Mouse (Mus musculus) ovary, postnatal 10 days (tissue): ENCODE results near the gene Stx18.

ENCODE experiments used
- DNase-seq: peaks from one replicate; pipeline ENCODE4 v3.0.0; 2022; ENCODE audit warnings: low spot score

Gene Stx18

DNA sequence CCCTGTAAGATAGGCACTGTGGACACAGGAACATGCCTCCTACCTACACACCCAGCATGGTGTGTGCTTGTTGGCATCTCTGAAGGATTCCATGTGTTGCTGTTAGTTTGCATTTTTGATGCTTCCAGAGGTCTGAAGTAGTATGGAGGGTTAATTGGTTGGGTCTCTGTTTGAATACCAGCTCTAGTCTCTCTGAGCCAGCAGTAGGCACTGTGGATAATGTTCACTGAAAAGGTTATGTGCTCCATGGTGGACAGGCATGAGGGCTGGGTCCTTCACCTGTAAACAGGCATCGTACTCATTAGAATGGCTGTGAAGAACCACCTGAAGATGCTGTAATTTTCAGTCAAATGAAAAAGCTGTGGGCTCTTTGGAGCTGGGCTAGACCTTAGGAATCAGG lies 41.9 kb downstream of the Stx18 start:
- no peak for DNase-seq

DNA sequence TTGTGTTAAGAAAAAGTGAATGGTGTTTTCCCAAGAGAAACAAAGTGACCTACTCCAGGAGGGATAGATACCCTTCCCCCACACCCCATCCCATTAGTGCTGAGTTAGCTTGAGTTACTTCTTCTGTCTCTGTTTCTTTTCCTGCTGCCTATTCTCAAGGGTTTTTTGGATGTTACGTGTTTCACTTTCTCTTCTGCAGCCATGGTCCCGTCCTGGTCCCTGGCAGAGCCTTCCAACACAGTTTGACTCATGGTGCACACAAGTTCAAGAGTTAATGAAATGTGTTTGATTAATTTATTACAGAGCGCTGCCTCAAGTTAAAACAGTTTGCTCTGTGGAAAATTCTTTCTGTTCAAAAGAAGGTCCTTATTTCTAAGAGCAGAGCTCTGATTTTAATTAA lies 44.0 kb downstream of the Stx18 start:
- DNase-seq, result no peak

- no peak for DNase-seq
Observed at GRCm38 (mm10) chr5:38083362-38083761, 44.8 kb downstream of the Stx18 start.

DNA sequence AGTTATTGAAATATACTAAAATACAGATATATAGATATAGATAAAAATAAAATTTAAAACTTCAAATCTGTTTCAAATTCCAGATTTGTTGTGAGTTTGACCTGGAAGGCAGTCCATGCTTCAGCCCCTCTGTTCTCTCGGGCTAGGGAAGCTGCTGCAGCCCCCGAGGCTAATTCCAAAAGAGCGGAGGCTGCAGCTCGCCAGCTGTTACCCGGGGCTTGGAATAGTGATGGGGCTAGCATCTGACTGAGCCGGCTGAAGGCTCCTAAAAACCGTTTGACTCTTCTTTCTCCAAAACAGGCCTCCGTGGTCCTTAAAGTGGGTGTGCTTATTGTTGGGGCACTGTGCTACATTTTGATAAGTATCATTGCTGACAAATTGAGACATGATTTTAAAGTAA lies 46.1 kb downstream of the Stx18 start:
- no peak for DNase-seq

GRCm38 (mm10) chr5:38085561-38086392 lies 47.2 kb downstream of the Stx18 start:
- no peak for DNase-seq

DNA sequence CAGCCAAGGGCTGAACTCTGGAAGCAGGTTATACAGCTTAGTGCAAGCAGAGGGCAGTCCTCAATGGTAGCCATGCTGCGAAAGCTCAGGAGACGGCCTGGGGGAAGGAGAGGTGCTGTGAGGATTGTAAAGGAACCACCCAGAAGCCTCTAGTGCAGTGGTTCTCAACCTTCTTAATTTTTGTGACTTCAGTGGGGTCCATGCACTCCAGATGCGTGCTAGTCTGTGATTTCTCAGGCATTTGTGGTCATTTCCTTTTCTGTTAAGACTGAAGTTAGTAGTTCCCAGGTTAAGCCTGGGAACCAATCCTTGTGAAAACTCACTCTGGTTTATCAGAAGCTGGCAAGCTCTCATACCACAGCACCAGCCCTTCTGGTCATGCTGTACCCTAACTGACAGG lies 51.6 kb downstream of the Stx18 start:
- DNase-seq, result no peak

- no peak for DNase-seq
Observed at GRCm38 (mm10) chr5:38090581-38090980, 52.0 kb downstream of the Stx18 start.

GRCm38 (mm10) chr5:38091046-38091965 lies 52.8 kb downstream of the Stx18 start:
- no peak for DNase-seq

GRCm38 (mm10) chr5:38091966-38092304 lies 53.4 kb downstream of the Stx18 start:
- no peak for DNase-seq

- no peak for DNase-seq
Observed at GRCm38 (mm10) chr5:38094331-38094730, 55.8 kb downstream of the Stx18 start.

GRCm38 (mm10) chr5:38097501-38098093 lies 59.1 kb downstream of the Stx18 start:
- no peak for DNase-seq

- DNase-seq, result no peak
Observed at GRCm38 (mm10) chr5:38099139-38099676, 60.7 kb downstream of the Stx18 start.

DNA sequence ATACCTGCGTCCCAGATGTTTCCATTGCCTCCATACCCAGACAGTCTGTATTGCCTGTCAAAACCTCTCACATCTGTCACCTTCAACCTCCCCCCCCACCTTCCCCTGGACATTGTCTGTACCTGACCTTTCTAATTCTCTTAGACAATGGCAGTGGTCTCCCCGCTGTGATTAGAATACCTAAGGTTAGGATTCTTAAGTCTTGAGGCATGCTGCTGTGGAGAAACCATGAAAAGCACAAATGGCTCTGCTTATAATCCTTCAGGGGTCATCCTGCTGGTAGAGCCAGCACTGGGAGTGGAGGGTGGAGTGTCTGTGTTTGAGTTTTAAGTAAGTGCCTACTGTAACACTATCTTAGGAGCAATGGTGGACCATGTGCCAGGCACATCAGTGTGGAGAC lies 64.4 kb downstream of the Stx18 start:
- no peak for DNase-seq

- DNase-seq, result no peak
Observed at GRCm38 (mm10) chr5:38106080-38106697, 67.6 kb downstream of the Stx18 start.

DNA sequence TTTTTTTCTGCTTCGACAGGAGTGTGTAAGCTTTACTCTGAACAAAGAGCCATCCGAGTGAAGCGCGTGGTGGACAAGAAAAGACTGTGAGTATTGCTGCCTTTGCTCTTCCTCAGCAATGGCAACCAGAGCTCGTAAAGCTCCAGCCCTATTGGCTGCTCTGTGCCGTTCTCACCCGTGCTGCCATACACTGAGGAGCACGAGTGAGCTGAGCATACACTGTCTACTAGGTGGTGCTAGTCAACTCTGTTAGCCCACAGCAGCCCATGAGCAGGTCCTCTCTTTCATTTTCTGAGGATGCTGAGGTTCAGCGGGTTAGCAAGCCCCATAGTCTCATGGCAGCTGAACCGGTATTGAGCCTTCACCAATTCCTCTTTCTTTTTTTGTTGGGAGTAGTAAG lies 68.3 kb downstream of the Stx18 start:
- DNase-seq, result no peak

- no peak for DNase-seq
Observed at GRCm38 (mm10) chr5:38114526-38114925, 76.0 kb downstream of the Stx18 start.

DNA sequence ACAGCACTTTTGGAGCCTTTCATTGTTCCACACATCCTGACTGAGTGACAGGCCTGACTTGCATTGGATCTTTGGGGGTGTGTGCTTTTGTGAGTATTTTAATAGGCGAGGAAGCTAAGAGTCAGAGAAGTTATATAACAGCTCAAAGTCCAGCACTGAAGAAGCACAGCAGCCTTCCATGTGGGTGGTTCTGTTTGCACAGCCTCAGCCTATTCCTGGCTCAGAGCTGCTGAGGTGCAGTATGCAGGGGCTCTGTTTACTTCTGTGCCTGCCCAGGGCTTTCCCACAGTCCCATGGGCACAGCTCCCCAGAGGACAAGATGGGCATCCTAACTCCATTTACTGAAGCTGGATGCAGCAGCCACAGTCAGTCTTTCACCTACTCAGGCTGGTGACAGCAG lies 78.5 kb downstream of the Stx18 start:
- no peak for DNase-seq

DNA sequence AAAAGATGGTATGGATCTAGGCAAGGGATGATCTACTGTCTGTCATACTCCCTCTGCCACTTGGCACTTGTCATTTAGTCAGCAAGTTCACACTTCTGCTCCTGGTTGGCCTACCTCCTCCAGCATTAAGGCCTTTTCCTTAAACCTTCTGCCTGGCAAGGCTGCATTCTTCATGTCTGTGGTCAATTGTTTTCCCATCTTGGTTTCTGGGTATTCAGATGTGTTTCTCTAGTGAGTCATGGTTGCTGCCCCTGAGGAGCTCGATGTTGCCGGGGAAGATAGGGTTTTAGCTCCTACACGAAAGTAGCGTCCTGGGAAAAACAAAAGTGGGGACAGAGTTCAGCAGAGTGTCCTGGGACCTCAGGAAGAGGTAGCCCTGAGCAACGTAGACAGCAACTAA lies 80.7 kb downstream of the Stx18 start:
- no peak for DNase-seq

GRCm38 (mm10) chr5:38121699-38122098 lies 83.2 kb downstream of the Stx18 start:
- no peak for DNase-seq

DNA sequence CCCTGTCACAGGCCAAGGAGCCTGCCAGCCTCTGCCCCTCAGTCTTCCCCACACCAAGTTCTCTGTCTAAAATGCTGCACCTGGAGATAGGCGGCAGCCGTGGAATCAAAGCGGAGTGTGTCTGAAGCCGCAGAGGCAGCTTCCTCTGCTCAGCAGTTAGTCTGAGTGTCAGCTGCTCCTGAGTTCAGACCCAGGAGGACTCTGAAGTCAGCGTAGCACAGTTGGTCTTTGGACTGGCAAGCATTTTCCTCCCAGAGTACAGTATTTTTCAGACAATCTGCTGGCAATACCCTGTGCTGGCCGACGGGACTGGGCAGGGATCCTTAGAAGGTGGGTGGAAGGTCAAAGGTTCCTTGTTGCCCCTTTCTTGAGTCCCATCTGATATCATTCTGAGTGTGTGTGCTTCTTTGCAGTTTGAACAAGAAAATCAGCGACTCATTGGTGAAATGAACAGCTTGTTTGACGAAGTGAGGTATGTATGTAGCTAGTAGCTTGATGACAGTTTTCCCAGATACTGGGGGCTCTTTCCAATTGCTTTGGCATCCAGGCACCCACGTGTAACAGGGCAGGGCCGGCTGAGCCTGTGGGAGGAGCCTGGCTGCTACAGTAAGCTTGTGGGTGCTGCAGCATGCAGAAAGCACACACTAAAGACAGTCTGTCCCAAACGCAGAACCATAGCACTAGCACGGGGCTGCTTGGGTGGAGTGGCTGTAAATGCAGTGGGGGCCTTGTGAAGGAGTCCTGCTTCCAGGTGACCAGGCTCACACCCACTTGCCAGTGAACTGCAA lies 88.2 kb downstream of the Stx18 start:
- no peak for DNase-seq

DNA sequence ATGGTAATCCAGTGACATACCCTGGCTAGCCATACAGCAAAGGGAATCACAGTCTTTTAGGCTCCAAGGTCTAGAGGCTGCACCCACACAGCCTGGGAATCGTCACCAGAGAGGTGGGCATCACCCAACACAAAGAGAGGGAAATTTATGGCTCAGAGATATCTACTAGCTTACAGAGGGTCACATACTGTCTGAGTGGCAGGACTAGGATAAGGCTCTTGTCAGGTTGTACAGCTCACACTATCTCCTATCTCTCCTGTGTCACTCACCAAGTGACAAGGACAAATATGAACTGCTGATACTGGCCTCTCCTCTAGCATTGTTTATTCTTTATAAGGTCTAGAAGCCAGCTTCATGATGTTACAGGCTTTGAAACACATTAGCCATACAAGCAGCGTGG lies 90.8 kb downstream of the Stx18 start:
- no peak for DNase-seq
